Mouse (Mus musculus): Measurements from ENCODE around the gene Gpr61.

DNA sequence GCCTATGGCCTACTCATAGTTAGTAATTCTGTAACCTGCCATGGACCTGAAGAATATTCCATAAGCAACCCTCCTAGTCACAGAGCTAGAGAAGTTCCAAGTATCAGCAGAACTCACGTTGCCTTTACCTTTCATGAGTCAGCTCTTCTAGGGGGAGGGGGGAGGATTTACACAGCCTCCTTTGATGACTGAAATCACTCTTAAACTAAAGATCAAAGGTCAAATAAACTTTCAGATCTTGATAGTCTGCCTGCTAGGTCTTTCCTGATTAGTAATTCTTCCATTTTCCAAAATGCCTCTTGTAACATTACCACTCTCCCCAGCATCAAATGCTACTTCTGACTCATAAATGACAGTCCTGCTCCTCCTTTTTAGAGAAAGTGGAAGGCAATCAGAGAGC, 30.6 kb downstream of the Gpr61 start:
- no peak for TF ChIP-seq ZNF384 (IDR thresholded peaks at IDR 0.05; ENCODE audit: low read depth, low read length)
- no peak for TF ChIP-seq ZC3H11A (IDR thresholded peaks at IDR 0.05; ENCODE audit: borderline replicate concordance, low read depth, low read length)
- no peak for TF ChIP-seq CHD2 (IDR thresholded peaks at IDR 0.05; ENCODE audit: low read depth, low read length)
- no peak for TF ChIP-seq HCFC1 (IDR thresholded peaks at IDR 0.05; ENCODE audit: borderline replicate concordance, insufficient read depth, low read length)

All from ES-E14 (cell line).